Mouse (Mus musculus) megakaryocyte-erythroid progenitor cell, adult 5 weeks (primary cell): ENCODE measurements around the gene Pold4. TPM values are rescaled to one million over a fixed set of nuclear protein-coding genes. Genes with fewer than 3 reads are reported as not detected.

ENCODE experiments used
- polyA plus RNA-seq: library from polyadenylated mRNA; stranded (reverse); fragments of >175 nt; gene quantifications from 2 replicates; pipeline ENCODE4 v1.2.3, GENCODE M21; 2012

Gene Pold4
- polyA plus RNA-seq: 38.1 and 42.7 TPM in 2 replicates

GRCm38 (mm10) chr19:4231253-4232185, at the start of gene Pold4:
Pold4 (plus strand) TSS chr19:4231899.

GRCm38 (mm10) chr19:4190831-4191334, 40.8 kb upstream of the Pold4 start, which contains the start of gene Tbc1d10c:
Tbc1d10c (minus strand) TSS chr19:4191284.

DNA sequence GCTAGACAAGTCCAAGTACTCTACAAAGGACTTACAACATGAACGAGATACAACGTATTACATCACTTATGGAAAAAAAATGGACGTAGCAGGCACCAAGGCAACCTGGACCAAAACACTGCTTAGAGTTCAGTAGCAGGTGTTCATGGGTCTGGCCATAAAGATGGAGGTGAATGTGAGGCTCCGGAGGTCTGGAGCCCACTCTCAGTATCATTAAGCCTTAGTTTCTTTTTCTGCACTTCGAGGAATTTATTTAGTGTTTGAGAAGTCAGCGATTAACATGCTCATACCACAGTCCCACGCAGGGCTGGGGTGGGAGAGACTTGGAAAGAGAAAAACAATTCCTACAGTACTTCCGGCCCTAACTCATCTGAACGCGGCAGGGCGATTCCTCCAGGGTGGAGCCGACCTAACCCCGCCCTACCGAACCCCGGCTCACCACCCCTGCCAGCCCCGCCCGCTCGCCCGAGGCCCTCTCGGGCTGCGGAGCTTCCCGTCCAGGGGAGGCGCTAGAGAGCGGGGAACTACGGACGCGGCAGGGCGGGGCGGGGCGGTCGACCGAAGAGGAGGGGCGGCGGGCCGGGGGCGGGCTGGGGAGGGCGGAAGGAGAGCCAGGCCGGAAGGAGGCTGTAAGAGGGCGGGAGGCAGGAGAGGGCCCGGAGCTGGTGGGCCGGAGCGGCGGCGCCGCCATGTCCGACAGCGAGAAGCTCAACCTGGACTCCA, 40.0 kb upstream of the Pold4 start, which contains the start of gene Ppp1ca:
TSS of gene Ppp1ca (plus strand) at position 538 of the 723 bp plus-strand sequence.

DNA sequence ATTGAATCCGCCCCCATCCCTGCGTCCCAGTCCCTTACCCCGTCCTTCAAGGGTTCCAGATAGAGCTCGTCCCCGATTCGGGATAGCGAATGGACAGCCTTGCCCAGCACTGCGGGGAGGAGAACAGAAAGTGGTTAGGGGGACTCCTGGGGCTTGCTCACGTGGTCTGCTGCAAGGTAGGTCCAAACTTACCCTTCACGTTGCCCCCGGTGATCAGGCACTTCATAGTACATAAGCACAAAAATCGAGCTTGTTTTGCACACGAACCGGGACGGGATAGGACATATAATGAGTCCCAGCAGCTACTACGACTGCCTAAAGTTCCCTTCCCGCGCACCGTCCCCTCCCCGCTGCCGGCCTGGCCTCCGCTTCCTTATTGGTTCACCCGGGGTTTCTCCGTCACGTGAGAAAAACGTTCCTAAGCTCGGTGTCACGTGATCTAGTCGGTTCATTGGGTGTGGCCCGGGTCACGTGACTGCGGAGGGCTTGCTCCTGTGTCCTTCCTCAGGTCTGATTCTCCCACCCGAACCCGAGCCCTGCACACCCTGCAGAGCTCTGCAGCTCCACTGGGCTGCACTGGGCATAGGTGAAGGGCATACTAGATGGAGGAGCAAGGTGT, 30.3 kb upstream of the Pold4 start, which contains the start of gene Rad9a:
TSS of gene Rad9a (minus strand) at position 372 of the 619 bp plus-strand sequence.

DNA sequence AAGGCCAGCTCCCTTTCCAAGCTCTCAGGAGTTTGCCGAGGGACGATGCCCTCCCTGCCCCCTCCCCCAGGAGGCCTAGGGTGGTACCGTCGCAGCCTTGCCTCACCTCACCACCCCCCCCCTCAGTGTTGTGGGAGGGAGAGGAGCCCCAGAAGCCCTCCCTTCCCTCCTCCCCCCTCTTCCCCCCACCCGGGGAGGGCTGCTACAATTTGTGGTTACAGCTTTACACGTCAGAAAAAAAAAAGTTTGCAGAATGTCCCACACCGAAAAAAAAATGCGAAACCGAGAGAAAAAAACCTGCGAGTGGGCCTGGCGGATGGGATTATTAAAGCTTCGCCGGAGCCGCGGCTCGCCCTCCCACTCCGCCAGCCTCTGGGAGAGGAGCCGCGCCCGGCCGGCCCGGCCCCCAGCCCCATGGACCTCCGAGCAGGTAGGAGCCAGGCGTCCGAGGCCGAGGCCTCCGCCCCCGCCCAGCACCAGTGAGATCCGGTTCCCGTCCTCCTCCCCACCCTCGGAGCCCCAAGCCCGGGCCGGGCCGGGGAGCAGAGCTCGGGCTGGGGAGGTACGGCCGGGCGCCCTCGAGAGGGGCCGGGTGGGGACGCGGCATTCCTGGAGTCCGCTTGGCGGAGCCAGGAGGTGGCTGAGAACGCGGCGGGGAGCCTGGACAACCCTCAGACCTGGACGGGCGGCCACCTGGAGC, 17.5 kb upstream of the Pold4 start, which contains the start of the genes Clcf1 and AC109138.7:
TSS of gene Clcf1 (plus strand) at position 168 of the 700 bp plus-strand sequence.
TSS of gene AC109138.7 (plus strand) at position 287 of the 700 bp plus-strand sequence.

DNA sequence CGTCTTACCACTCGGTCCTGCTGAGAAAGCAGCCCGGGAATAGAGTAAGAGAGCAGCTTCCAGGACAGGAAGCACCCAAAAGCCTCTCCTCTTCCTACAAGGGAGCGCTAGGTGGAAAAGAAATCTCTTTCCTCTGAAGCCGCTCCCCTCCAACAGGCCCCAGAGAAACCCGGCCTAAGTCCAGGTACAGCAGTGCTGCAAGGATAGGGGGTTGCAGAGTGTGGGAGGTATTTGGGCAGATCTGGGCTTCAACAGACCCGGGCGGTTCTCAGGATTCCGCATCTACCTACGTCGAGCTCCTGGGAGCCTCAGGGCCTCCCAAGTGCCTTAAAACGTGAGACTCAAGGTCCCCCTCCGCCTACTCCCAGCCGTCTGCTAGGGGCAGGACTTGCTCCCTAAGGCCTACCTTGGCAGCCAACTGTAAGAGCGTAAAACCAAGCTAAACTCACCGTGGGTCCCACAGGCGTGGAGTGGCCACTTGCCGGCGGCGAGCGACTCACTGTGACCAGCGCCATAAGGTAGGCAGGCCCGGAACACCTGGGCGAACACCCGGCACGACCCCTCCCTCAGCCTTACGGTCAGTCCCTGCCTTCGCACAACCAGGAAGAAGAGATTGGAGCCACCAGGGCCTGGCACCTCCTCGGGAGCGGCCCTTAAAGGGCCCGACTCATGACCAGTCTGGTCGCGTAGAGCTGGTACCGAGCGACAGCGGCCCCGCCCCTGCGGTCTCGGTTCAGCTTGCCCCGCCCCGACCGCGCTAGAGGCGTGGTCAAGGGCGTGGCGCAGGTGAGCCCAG, 37.1 kb downstream of the Pold4 start, which contains the start of gene Ssh3:
TSS of gene Ssh3 (minus strand) at position 615 of the 796 bp plus-strand sequence.

DNA sequence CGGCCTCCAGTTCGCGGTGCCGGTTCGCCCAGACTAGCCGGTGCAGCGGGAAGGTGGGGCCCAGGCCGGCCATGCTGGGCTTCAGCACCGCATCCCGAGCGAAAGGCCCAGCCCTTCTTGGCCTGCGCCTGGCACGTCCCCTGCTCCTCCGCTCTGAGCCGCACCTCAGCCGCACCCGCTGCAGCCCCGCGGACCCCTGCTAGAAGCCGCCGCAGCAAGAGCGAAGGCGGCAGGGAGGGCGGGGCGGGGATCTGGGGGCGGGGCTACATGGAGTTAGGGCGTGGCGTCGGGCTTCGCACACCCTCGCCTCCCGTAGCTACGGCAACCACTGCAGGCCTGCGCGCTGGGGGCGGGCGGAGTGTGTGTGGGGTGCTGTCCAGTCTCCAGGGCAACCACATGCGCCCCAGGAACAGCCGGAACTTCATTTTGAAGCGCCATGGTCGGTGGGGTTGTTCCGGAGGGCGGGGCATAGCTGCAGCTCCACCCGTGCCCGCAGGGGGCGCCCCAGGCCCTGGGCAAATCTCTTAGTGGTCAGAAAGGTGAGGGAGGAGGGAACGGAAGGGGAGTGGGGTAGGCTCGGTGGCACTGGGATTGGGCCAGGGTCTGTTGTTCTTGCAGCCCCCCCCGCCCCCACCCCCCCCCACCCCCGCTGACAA, 51.3 kb downstream of the Pold4 start, which contains the start of gene Ankrd13d:
TSS of gene Ankrd13d (minus strand) at position 240 of the 656 bp plus-strand sequence.

Other genes with a start within 250 kb of the Pold4 start
- gene Acy3, start 245.3 kb upstream of the Pold4 start, polyA plus RNA-seq: 7.7 and 8.3 TPM in 2 replicates
- not detected in 2 replicates for gene Tbx10, start 239.1 kb upstream of the Pold4 start, polyA plus RNA-seq
- 14.7 and 18.3 TPM in 2 replicates for gene Nudt8, start 231.3 kb upstream of the Pold4 start, polyA plus RNA-seq
- gene Gm49405, start 231.3 kb upstream of the Pold4 start, polyA plus RNA-seq: 4.1 and 6.3 TPM in 2 replicates
- gene Doc2g, start 228.6 kb upstream of the Pold4 start, polyA plus RNA-seq: 10.4 and 16.4 TPM in 2 replicates
- gene Ndufv1, start 219.1 kb upstream of the Pold4 start, polyA plus RNA-seq: 247 and 250 TPM in 2 replicates
- gene Gstp1, start 193.9 kb upstream of the Pold4 start, polyA plus RNA-seq: 122 and 136 TPM in 2 replicates
- 1.7 TPM in 1 of 2 replicates, not detected in the other for gene Gstp2, start 185.9 kb upstream of the Pold4 start, polyA plus RNA-seq
- 0.79 and 1.2 TPM in 2 replicates for gene Gstp3, start 172.3 kb upstream of the Pold4 start, polyA plus RNA-seq
- not detected in 2 replicates for gene Cabp2, start 150.3 kb upstream of the Pold4 start, polyA plus RNA-seq
- gene Cdk2ap2, start 134.7 kb upstream of the Pold4 start, polyA plus RNA-seq: 126 and 175 TPM in 2 replicates
- 67.2 and 92.9 TPM in 2 replicates for gene Pitpnm1, start 131.9 kb upstream of the Pold4 start, polyA plus RNA-seq
- 114 and 132 TPM in 2 replicates for gene Aip, start 106.0 kb upstream of the Pold4 start, polyA plus RNA-seq
- 0.03 TPM in 1 of 2 replicates, not detected in the other for gene Gpr152, start 92.1 kb upstream of the Pold4 start, polyA plus RNA-seq
- 0.14 and 0.15 TPM in 2 replicates for gene Cabp4, start 87.9 kb upstream of the Pold4 start, polyA plus RNA-seq
- gene Coro1b, start 83.3 kb upstream of the Pold4 start, polyA plus RNA-seq: 166 and 202 TPM in 2 replicates
- gene Ptprcap, start 78.3 kb upstream of the Pold4 start, polyA plus RNA-seq: 508 and 717 TPM in 2 replicates
- 88.1 and 93.8 TPM in 2 replicates for gene Rps6kb2, start 68.5 kb upstream of the Pold4 start, polyA plus RNA-seq
- gene Carns1, start 56.4 kb upstream of the Pold4 start, polyA plus RNA-seq: 5.7 and 6.3 TPM in 2 replicates
- 58.6 and 71.5 TPM in 2 replicates for gene Tbc1d10c, start 40.6 kb upstream of the Pold4 start, polyA plus RNA-seq
- gene Ppp1ca, start 39.8 kb upstream of the Pold4 start, polyA plus RNA-seq: 614 and 638 TPM in 2 replicates
- 27.8 and 31.6 TPM in 2 replicates for gene Rad9a, start 30.2 kb upstream of the Pold4 start, polyA plus RNA-seq
- gene Clcf1, start 17.7 kb upstream of the Pold4 start, polyA plus RNA-seq: 12.5 and 17.5 TPM in 2 replicates
- 33.8 and 36.5 TPM in 2 replicates for gene AC109138.7, start 17.5 kb upstream of the Pold4 start, polyA plus RNA-seq
- gene Ssh3, start 37.3 kb downstream of the Pold4 start, polyA plus RNA-seq: 30.3 and 41.9 TPM in 2 replicates
- gene Ankrd13d, start 51.2 kb downstream of the Pold4 start, polyA plus RNA-seq: 10.8 and 11.6 TPM in 2 replicates
- 941 and 1,009 TPM in 2 replicates for gene Grk2, start 74.3 kb downstream of the Pold4 start, polyA plus RNA-seq
- gene Kdm2a, start 166.4 kb downstream of the Pold4 start, polyA plus RNA-seq: 50.0 and 66.2 TPM in 2 replicates
- gene Rhod, start 207.5 kb downstream of the Pold4 start, polyA plus RNA-seq: 0.15 and 0.37 TPM in 2 replicates
- gene Syt12, start 245.5 kb downstream of the Pold4 start, polyA plus RNA-seq: 0.19 TPM in 1 of 2 replicates, not detected in the other